Mouse (Mus musculus): ENCODE results near the gene Olfr3.

Gene Olfr3

DNA sequence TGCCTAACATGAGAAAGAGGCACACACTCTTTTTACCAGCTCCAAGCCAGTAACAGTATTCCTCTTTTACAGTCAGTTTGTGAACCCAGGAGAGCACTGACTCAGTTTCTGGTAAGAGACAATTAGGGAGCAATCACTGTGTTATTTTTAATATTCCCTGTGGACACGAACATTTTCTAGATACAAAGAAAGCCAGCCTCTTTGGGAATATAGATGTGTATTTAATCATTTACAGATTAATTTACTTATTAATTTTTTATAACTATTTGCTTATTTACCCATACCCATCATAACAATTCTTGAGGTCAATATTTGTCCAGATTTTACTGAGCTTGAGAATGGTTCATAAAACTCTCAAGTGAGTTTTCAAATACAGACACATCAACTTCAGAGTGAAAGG, at the start of gene Olfr3:
Gene Olfr3 (minus strand): TSS at position 101 of the 400 bp plus-strand sequence.
- in situ Hi-C loops (cut with MboI, MseI): no loop called here

GRCm38 (mm10) chr2:36862560-36862959, 45.7 kb upstream of the Olfr3 start, which contains the start of gene Olfr351:
Olfr351 (minus strand) TSS chr2:36862660.
- in situ Hi-C loops (cut with MboI, MseI): no loop called here

DNA sequence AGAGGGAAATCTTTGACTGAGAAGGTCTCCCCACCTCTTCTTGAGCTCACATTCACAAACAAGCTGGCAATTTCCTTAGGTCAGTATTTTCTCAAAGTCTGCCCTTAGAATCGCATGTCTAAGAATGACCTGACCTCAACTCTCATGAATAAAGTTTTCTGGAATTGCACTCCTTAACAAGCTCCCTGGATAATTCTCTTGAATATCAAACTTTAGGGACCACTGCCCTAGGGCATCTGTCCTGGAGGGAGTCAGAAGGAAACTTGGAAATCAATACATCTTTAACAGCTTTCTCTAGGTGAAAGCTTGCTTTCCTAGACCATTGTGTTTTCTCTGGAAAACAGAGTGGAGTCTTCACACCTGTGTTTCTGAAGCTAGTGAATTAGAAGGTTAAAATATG, 29.2 kb upstream of the Olfr3 start, which contains the start of gene Olfr350:
Gene Olfr350 (plus strand): TSS at position 301 of the 400 bp plus-strand sequence.
- in situ Hi-C loops (cut with MboI, MseI): no loop called here

- in situ Hi-C loops (cut with MboI, MseI): no loop called here
These were observed 26.6 kb downstream of the Olfr3 start, which contains the start of gene Olfr50 for GRCm38 (mm10) chr2:36790238-36790637. Olfr50 (plus strand) TSS chr2:36790538.

- in situ Hi-C loops (cut with MboI, MseI): no loop called here
These were observed 32.9 kb downstream of the Olfr3 start, which contains the start of gene Olfr348 for GRCm38 (mm10) chr2:36783976-36784375. Olfr348 (plus strand) TSS chr2:36784276.
